Mouse (Mus musculus) MEL (cell line): ENCODE measurements at regions not wholly inside any gene's neighbourhood (a gene's known extent, or its start where the extent isn't known, plus 50 kb on each side); places are given as distances from the start of the nearest gene placed in this dataset.

ENCODE experiments used
- CHD1 ChIP-seq: IDR thresholded peaks from 2 replicates; pipeline ENCODE4 v1.6.1; 2012; ENCODE audit warnings: low read depth, mild to moderate bottlenecking, inconsistent platforms, low read length, improper control_type of control experiment
- CTCF ChIP-seq, 3 experiments: IDR thresholded peaks in 2 of 3; conservative IDR thresholded peaks in 1 of 3; 2 replicates each; pipeline ENCODE4 v1.5.1; 2011 to 2012; ENCODE audit warnings: low read length in 3 of 3, low read depth in 2 of 3, mild to moderate bottlenecking in 2 of 3, improper control_type of control experiment in 1 of 3, inconsistent platforms in 1 of 3, mixed read lengths in 1 of 3, moderate library complexity in 1 of 3; ENCODE audit not compliant: control insufficient read depth in 1 of 3, insufficient read depth in 1 of 3, poor library complexity in 1 of 3, severe bottlenecking in 1 of 3
- ELF1 ChIP-seq: IDR thresholded peaks from 2 replicates; pipeline ENCODE4 v1.6.1; 2014; ENCODE audit warnings: low read depth, mild to moderate bottlenecking, inconsistent platforms, low read length, improper control_type of control experiment, moderate library complexity
- EP300 ChIP-seq, 2 experiments: IDR thresholded peaks; 2 replicates each; pipeline ENCODE4 v1.6.1; 2011; ENCODE audit warnings: improper control_type of control experiment in 2 of 2, low read length in 2 of 2, low read depth in 1 of 2, mild to moderate bottlenecking in 1 of 2
- GABPA ChIP-seq: IDR thresholded peaks from 2 replicates; pipeline ENCODE4 v1.6.1; 2012; ENCODE audit warnings: low read depth, mild to moderate bottlenecking, inconsistent platforms, low read length, improper control_type of control experiment, moderate library complexity
- HCFC1 ChIP-seq: IDR thresholded peaks from 2 replicates; pipeline ENCODE4 v1.6.1; 2012; ENCODE audit warnings: low read depth, mild to moderate bottlenecking, inconsistent platforms, low read length, improper control_type of control experiment, moderate library complexity
- JUND ChIP-seq: IDR thresholded peaks from 2 replicates; pipeline ENCODE4 v1.6.1; 2011; ENCODE audit warnings: low read depth, mild to moderate bottlenecking, improper control_type of control experiment, low read length
- MEF2A ChIP-seq: IDR thresholded peaks from 2 replicates; pipeline ENCODE4 v1.6.1; 2014; ENCODE audit warnings: low read depth, mild to moderate bottlenecking, inconsistent platforms, low read length, improper control_type of control experiment; ENCODE audit not compliant: poor library complexity, insufficient replicate concordance, severe bottlenecking; ENCODE audit errors: extremely low read depth
- MYC ChIP-seq: IDR thresholded peaks from 2 replicates; pipeline ENCODE4 v1.6.1; 2011; ENCODE audit warnings: low read depth, mild to moderate bottlenecking, low read length, improper control_type of control experiment, moderate library complexity
- POLR2A ChIP-seq, 2 experiments: IDR thresholded peaks; 2 replicates each; pipeline ENCODE4 v1.6.1; 2011 to 2012; ENCODE audit warnings: low read length in 2 of 2, mild to moderate bottlenecking in 2 of 2, control low read depth in 1 of 2, improper control_type of control experiment in 1 of 2, low read depth in 1 of 2, moderate library complexity in 1 of 2; ENCODE audit not compliant: control insufficient read depth in 1 of 2, insufficient read depth in 1 of 2, poor library complexity in 1 of 2
- TCF12 ChIP-seq: IDR thresholded peaks from 2 replicates; pipeline ENCODE4 v1.6.1; 2014; ENCODE audit warnings: low read depth, mild to moderate bottlenecking, inconsistent platforms, low read length, improper control_type of control experiment, moderate library complexity
- USF1 ChIP-seq: IDR thresholded peaks from 2 replicates; pipeline ENCODE4 v1.6.1; 2014; ENCODE audit warnings: low read depth, mild to moderate bottlenecking, inconsistent platforms, low read length, improper control_type of control experiment, moderate library complexity
- ZMIZ1 ChIP-seq: IDR thresholded peaks from 2 replicates; pipeline ENCODE4 v1.6.1; 2012; ENCODE audit warnings: low read depth, mild to moderate bottlenecking, inconsistent platforms, low read length, improper control_type of control experiment, moderate library complexity

DNA sequence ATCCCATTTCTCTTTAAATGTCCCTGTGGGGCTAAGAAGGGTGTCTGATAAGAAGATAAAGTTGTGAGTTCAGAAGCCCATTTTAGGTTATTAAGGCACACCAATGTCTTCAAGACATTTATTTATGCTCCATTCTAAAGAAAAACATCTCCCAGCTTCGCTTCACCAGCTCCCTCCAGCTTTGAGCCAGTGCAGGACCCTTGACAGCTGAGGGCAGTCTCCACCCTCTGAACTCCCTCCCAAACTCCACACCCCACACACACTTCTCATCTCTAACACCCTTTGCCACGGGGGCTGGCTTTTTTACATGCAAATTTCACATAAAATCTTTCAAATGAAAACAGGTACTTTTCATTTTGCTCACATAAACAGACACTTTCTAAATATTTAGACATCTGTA lies 527.3 kb downstream of the Insc start:
- no peak for TF ChIP-seq CTCF (IDR thresholded peaks at IDR 0.05 in 2 of 3, conservative IDR thresholded peaks at IDR 0.05 in 1 of 3; ENCODE audit: control insufficient read depth in 1 of 3, insufficient read depth in 1 of 3, low read depth in 2 of 3, low read length in 3 of 3, poor library complexity in 1 of 3, severe bottlenecking in 1 of 3)
- TF ChIP-seq TCF12, result no peak
- no peak for TF ChIP-seq POLR2A (IDR thresholded peaks at IDR 0.05; ENCODE audit: control insufficient read depth in 1 of 2, insufficient read depth in 1 of 2, low read depth in 1 of 2, low read length in 2 of 2, poor library complexity in 1 of 2)
- TF ChIP-seq MEF2A, result no peak
- TF ChIP-seq MYC, result no peak
- TF ChIP-seq ZMIZ1, result no peak
- TF ChIP-seq JUND, result no peak
- TF ChIP-seq GABPA, result no peak
- no peak for TF ChIP-seq EP300 (IDR thresholded peaks at IDR 0.05; ENCODE audit: low read depth in 1 of 2, low read length in 2 of 2)
- TF ChIP-seq CHD1, result no peak
- no peak for TF ChIP-seq ELF1
- TF ChIP-seq HCFC1, result no peak
- TF ChIP-seq USF1, result no peak
